Mouse (Mus musculus) limb, embryonic 15.5 days (tissue): ENCODE measurements around the gene Lrwd1. TPM values are rescaled to one million over a fixed set of nuclear protein-coding genes. Genes with fewer than 3 reads are reported as not detected.

Source experiments
- ATAC-seq: fragments of 200-750 bp; cut with Nextera tagmentation; 2 replicates; pipeline ENCODE4 v1.8.0; 2017; ENCODE audit warnings: low read depth, moderate TSS enrichment; ENCODE audit not compliant: insufficient number of reproducible peaks, low FRiP score, low TSS enrichment
- H3K27ac ChIP-seq: fragments of 300-500 bp; sonication (generic); 2 replicates; pipeline ENCODE4 v1.5.1; 2015; ENCODE audit warnings: moderate library complexity, mild to moderate bottlenecking, inconsistent platforms
- H3K27me3 ChIP-seq: fragments of 300-500 bp; sonication (generic); 2 replicates; pipeline ENCODE4 v1.6.1; 2015; ENCODE audit warnings: inconsistent platforms
- H3K36me3 ChIP-seq: fragments of 300-500 bp; sonication (generic); 2 replicates; pipeline ENCODE4 v1.6.1; 2015; ENCODE audit warnings: inconsistent platforms
- H3K4me1 ChIP-seq: fragments of 300-500 bp; sonication (generic); 2 replicates; pipeline ENCODE4 v1.6.1; 2015; ENCODE audit warnings: inconsistent platforms
- H3K4me2 ChIP-seq: fragments of 300-500 bp; sonication (generic); 2 replicates; pipeline ENCODE4 v1.6.1; 2015; ENCODE audit warnings: mild to moderate bottlenecking, inconsistent platforms
- H3K4me3 ChIP-seq: fragments of 300-500 bp; sonication (generic); 2 replicates; pipeline ENCODE4 v1.5.1; 2015; ENCODE audit warnings: mild to moderate bottlenecking, inconsistent platforms
- H3K9ac ChIP-seq: fragments of 300-500 bp; sonication (generic); 2 replicates; pipeline ENCODE4 v1.6.1; 2015; ENCODE audit warnings: inconsistent platforms
- H3K9me3 ChIP-seq: fragments of 300-500 bp; sonication (generic); 2 replicates; pipeline ENCODE4 v1.6.1; 2016; ENCODE audit warnings: inconsistent platforms
- WGBS: fragments of 180-500 bp; shearing (Covaris S2); methylation state at CpG from one replicate; pipeline ENCODE4 v1.1.7; 2015; 5-methylcytosine and 5-hydroxymethylcytosine counted together
- microRNA-seq: library from miRNA; unstranded; fragments of <30 nt; microRNA quantifications from one replicate; pipeline ENCODE4, GENCODE M21; 2016
- polyA plus RNA-seq: library from polyadenylated mRNA; unstranded; fragments of >200 nt; fragmentation: Nextera tagmentation; extraction: Ambion mirVana; gene quantifications from 2 replicates; pipeline ENCODE4 v1.2.1, GENCODE M21; 2015

The Lrwd1 gene
- polyA plus RNA-seq, 1 experiment from 2014 or later = 32.3 TPM

DNA sequence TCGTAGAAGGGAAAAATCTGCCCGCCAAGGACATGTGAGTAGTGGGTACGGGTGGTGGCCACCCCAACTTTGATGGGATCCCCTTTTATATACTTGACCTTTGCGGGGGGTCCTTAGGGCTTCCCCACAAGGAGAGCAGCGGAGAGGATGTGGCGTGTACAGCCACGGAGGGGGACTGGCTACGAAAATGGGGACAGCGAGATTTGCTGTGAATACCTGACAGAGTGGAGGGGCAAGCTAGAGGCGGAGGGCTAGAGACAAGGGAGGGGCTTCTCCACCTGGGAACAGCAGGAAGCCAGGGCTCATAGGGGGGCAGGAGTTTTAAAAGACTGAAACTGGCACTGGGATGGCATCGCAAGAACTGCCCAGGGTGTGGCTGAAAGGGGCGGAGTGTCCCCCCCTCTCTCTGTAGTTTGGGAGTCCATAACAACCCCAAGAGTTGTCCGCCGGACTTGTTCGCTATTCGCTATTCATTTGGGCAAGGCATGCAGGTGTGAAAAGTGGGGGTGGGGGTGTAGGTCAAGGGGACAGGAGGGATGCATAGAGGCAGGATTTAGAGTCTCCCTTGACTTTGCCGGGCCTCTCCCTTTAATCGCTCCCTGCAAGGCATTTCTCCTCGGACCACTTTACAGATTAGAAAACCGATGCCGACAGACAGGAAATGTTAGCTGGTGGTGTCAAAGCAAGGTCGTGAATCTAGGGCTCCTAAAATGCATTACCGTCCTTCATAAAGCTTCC is 51.6 kb downstream of the Lrwd1 start:
- 3% methylated on average over 23 of the region's 23 CpGs for WGBS
- peak overlapping the region; percentile 92 for H3K4me2 ChIP-seq
- peaks cover 15% of the 10 kb centered on the region; the same call in 1 of the 2 replicates for H3K27me3 ChIP-seq
- 0 out of 2 replicates have a peak, but pooled peaks cover 2% of the 10 kb centered on the region for H3K36me3 ChIP-seq
- H3K9me3 ChIP-seq = no peaks in the 10 kb centered on the region
- H3K4me3 ChIP-seq = peak overlapping the region; percentile 63
- H3K9ac ChIP-seq = peak overlapping the region; percentile 47
- ATAC-seq = peak; percentile 1; the same call in 1 of the 2 replicates
- H3K4me1 ChIP-seq = peaks cover 31% of the 10 kb centered on the region
- H3K27ac ChIP-seq = peak overlapping the region; percentile 58; the same call in 1 of the 2 replicates

- Histone ChIP-seq H3K27me3 (peaks cover 13% of the 10 kb centered on the region; the same call in 1 of the 2 replicates), H3K27ac (peak within 1 kb of the TSS; percentile 59)
- 0% methylated on average over 26 of the region's 28 CpGs for WGBS
These were observed 52.2 kb downstream of the Lrwd1 start, which contains the start of gene Rasa4 for GRCm38 (mm10) chr5:136083669-136084107. Gene Rasa4, plus strand, starts transcription at chr5:136083916.

DNA sequence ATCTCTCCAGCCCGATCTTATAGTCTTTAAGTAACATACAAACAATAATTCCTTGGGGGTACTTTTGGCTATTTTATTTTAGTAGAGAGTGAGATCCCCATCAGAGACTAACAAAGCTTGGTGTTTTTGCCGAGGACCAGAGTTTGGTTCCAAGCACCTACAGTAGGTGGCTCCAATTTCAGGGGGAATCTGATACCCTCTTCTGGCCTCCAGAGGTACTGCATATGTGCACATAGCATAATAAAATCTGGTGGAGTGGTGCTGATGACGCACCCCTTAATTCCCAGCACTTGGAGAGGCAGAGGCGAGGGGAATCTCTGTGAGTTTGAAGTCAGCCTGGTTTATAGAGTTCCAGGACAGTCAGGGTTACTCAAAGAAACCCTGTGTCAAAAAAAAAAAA is 53.5 kb downstream of the Lrwd1 start:
- Histone ChIP-seq H3K27ac (no peak overlapping the region), H3K36me3 (0 out of 2 replicates have a peak, but pooled peaks cover 2% of the 10 kb centered on the region), H3K4me2 (no peak overlapping the region), H3K9me3 (no peaks in the 10 kb centered on the region), H3K4me3 (no peak overlapping the region), H3K27me3 (peaks cover 11% of the 10 kb centered on the region; the same call in 1 of the 2 replicates), H3K4me1 (peaks cover 22% of the 10 kb centered on the region), H3K9ac (no peak overlapping the region)
- 72% methylated on average over 4 of the region's 4 CpGs for WGBS
- no peak for ATAC-seq

More at GRCm38 (mm10) chr5:136083669-136084107, 52.2 kb downstream of the Lrwd1 start, which contains the start of gene Rasa4:
- Histone ChIP-seq H3K4me3 (peak within 1 kb of the TSS; percentile 63), H3K9ac (peak within 1 kb of the TSS; percentile 47), H3K36me3 (0 out of 2 replicates have a peak, but pooled peaks cover 2% of the 10 kb centered on the region), H3K4me2 (peak within 1 kb of the TSS; percentile 92), H3K4me1 (peaks cover 24% of the 10 kb centered on the region), H3K9me3 (no peaks in the 10 kb centered on the region)
- ATAC-seq = peak; percentile 96

DNA sequence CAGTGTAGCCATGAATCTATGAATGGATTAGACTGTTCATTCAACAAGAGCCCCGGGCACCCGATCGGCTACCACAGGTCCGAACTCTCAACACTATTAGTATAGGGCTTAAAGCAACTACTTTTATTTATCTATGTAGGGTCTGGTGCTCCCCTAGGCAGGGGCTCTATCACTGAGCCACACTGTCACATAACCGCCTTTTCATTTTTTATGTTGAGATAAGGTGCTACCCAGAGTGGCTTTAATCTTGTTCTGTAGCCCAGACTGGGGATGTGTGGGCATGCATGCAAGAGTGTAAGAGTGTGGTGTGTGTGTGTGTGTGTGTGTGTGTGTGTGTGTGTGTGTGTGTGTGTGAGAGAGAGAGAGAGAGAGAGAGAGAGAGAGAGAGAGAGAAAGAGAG is 57.7 kb downstream of the Lrwd1 start:
- ATAC-seq = no peak
- 96% methylated on average over 5 of the region's 5 CpGs for WGBS
- peaks cover 7% of the 10 kb centered on the region for H3K4me1 ChIP-seq
- H3K4me2 ChIP-seq = no peak overlapping the region
- H3K27me3 ChIP-seq = no peaks in the 10 kb centered on the region
- no peak overlapping the region for H3K27ac ChIP-seq
- no peak overlapping the region for H3K9ac ChIP-seq
- no peaks in the 10 kb centered on the region for H3K9me3 ChIP-seq
- no peaks in the 10 kb centered on the region for H3K36me3 ChIP-seq
- no peak overlapping the region for H3K4me3 ChIP-seq

DNA sequence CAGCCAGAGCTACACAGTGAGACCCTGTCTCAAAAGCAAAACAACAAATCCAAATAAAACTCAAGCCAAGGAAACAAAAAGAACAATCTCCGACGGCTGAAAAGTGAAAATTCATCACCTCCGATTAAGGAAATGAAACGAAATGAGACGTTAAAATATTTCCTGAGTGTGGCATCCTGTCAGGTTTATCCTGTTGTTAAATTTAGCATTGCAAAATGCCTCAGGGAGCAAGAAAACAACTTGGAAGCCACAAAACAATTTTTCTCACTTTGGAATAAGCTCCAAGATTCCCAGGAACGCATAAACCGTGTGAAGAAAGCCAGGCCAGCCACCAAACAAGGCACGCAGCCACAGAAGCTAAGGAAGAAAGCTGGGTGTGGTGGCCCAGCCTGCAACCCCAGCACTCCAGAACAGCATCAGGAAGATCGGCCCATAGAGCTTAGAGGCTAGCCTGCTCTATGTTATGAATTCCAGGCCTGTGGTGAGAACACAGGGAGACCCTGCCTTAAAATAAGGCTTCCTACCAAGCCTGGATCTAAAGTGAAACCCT is 58.8 kb downstream of the Lrwd1 start:
- 55% methylated on average over 9 of the region's 9 CpGs for WGBS
- H3K27ac ChIP-seq = peak overlapping the region; percentile 47
- peaks cover 8% of the 10 kb centered on the region; the same call in 1 of the 2 replicates for H3K4me1 ChIP-seq
- no peak overlapping the region for H3K4me3 ChIP-seq
- no peak overlapping the region for H3K9ac ChIP-seq
- ATAC-seq = no peak
- H3K9me3 ChIP-seq = no peaks in the 10 kb centered on the region
- no peak overlapping the region for H3K4me2 ChIP-seq
- no peaks in the 10 kb centered on the region for H3K36me3 ChIP-seq
- H3K27me3 ChIP-seq = no peaks in the 10 kb centered on the region

GRCm38 (mm10) chr5:136076284-136076683 is 59.6 kb downstream of the Lrwd1 start:
- no peak overlapping the region for H3K4me3 ChIP-seq
- no peak overlapping the region for H3K27ac ChIP-seq
- peaks cover 8% of the 10 kb centered on the region; the same call in 1 of the 2 replicates for H3K4me1 ChIP-seq
- H3K4me2 ChIP-seq = no peak overlapping the region
- no peaks in the 10 kb centered on the region for H3K36me3 ChIP-seq
- H3K27me3 ChIP-seq = no peaks in the 10 kb centered on the region
- H3K9me3 ChIP-seq = no peaks in the 10 kb centered on the region
- WGBS = 31% methylated on average over 7 of the region's 7 CpGs
- no peak for ATAC-seq
- H3K9ac ChIP-seq = no peak overlapping the region

DNA sequence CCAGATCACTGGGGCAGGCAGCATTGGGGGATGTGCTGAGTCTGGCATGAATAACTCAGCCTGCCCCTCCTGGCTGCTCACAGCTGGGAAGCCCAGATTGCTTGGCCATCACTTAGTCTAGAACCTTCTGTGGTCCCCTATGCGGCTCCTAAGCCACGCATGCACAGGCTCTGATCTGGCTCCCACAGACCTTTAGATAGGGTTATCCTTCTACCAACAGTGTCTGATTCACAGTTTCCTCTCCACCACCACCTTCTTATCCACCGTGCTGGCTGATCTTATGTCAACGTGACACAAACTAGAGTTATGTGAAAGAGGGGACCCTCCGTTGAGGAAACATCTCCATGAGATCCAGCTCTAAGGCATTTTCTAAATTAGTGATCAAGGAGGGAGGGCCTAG is 60.8 kb downstream of the Lrwd1 start:
- WGBS = 91% methylated on average over 5 of the region's 5 CpGs
- no peaks in the 10 kb centered on the region for H3K27me3 ChIP-seq
- H3K4me1 ChIP-seq = peaks cover 8% of the 10 kb centered on the region; the same call in 1 of the 2 replicates
- H3K4me3 ChIP-seq = no peak overlapping the region
- no peaks in the 10 kb centered on the region for H3K36me3 ChIP-seq
- ATAC-seq = no peak
- H3K9me3 ChIP-seq = no peaks in the 10 kb centered on the region
- no peak overlapping the region for H3K9ac ChIP-seq
- no peak overlapping the region for H3K4me2 ChIP-seq
- H3K27ac ChIP-seq = no peak overlapping the region

- Histone ChIP-seq H3K9me3 (no peaks in the 10 kb centered on the region), H3K4me3 (no peak overlapping the region), H3K4me1 (peaks cover 8% of the 10 kb centered on the region; the same call in 1 of the 2 replicates), H3K9ac (no peak overlapping the region), H3K27ac (no peak overlapping the region), H3K36me3 (no peaks in the 10 kb centered on the region), H3K27me3 (no peaks in the 10 kb centered on the region), H3K4me2 (no peak overlapping the region)
- no peak for ATAC-seq
- 63% methylated on average over 11 of the region's 11 CpGs for WGBS
These were observed 62.3 kb downstream of the Lrwd1 start for GRCm38 (mm10) chr5:136073526-136073925.

DNA sequence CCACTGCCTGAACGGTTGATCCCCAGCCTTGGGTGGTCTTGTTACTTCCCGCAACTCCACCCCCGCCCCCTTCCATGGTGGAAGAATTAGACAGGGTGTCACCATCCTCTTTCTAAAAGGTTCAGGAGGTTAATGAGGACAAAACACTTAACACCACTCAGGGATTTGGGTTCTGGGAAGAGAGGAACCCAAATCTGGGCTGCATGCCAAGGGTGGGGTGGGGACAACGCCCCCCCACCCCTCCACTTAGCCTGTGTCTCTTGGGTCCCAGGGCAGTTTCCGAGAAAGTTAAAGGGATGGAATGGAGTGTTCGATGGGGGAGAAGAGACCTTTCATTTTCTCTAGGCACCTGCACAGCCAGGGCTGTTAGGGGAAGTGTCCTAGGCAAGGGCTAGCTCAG is 62.8 kb downstream of the Lrwd1 start:
- H3K4me2 ChIP-seq = no peak overlapping the region
- no peak overlapping the region for H3K4me3 ChIP-seq
- H3K27ac ChIP-seq = no peak overlapping the region
- no peaks in the 10 kb centered on the region for H3K27me3 ChIP-seq
- H3K4me1 ChIP-seq = peaks cover 8% of the 10 kb centered on the region; the same call in 1 of the 2 replicates
- no peak for ATAC-seq
- WGBS = 51% methylated on average over 6 of the region's 6 CpGs
- H3K36me3 ChIP-seq = no peaks in the 10 kb centered on the region
- H3K9me3 ChIP-seq = no peaks in the 10 kb centered on the region
- H3K9ac ChIP-seq = no peak overlapping the region

Small RNA genes lying within 50 kb of the gene (microRNA-seq; reads per million reads assigned to microRNA genes)
- gene Mir7035 = 1.4 reads per million

Other genes starting within 250 kb of the Lrwd1 start
- 1,190 and 1,326 TPM in 2 replicates for gene Hspb1, start 248.2 kb downstream of the Lrwd1 start, polyA plus RNA-seq
- 162 and 168 TPM in 2 replicates for gene Ywhag, start 201.5 kb downstream of the Lrwd1 start, polyA plus RNA-seq
- 2.0 and 2.1 TPM in 2 replicates for gene Ssc4d, start 161.5 kb downstream of the Lrwd1 start, polyA plus RNA-seq
- gene Zp3, start 156.0 kb downstream of the Lrwd1 start, polyA plus RNA-seq = 0.17 and 0.44 TPM in 2 replicates
- 35.5 and 36.2 TPM in 2 replicates for gene Dtx2, start 141.3 kb downstream of the Lrwd1 start, polyA plus RNA-seq
- 9.1 and 10.9 TPM in 2 replicates for gene Upk3b, start 97.6 kb downstream of the Lrwd1 start, polyA plus RNA-seq
- gene Upk3bl, start 81.6 kb downstream of the Lrwd1 start, polyA plus RNA-seq = 58.9 and 59.3 TPM in 2 replicates
- 12.1 and 13.6 TPM in 2 replicates for gene Rasa4, start 52.2 kb downstream of the Lrwd1 start, polyA plus RNA-seq
- gene Polr2j, start 19.4 kb downstream of the Lrwd1 start, polyA plus RNA-seq = 195 and 204 TPM in 2 replicates
- 19.8 and 20.7 TPM in 2 replicates for gene Alkbh4, start 72 bp upstream of the Lrwd1 start, polyA plus RNA-seq
- gene Orai2, start 34.6 kb upstream of the Lrwd1 start, polyA plus RNA-seq = 8.3 and 10.3 TPM in 2 replicates
- 45.2 and 51.0 TPM in 2 replicates for gene Prkrip1, start 62.9 kb upstream of the Lrwd1 start, polyA plus RNA-seq
- 4.9 and 5.8 TPM in 2 replicates for gene Sh2b2, start 110.5 kb upstream of the Lrwd1 start, polyA plus RNA-seq